1 mouse cellular context compared by ENCODE assay signal in genomic region chr7:98341475-98341874, GRCm38 (mm10).
TF ChIP-seq lines count a peak whose summit lies in the region.

No protein-coding gene starts in this region.

TF ChIP-seq in CH12.LX, 34 proteins besides CTCF, POLR2A, EP300 and RAD21 (continued from another document):
- TF ChIP-seq ZC3H11A (IDR thresholded peaks at IDR 0.05; ENCODE audit: low read depth, low read length) (0 out of 2 replicates have a peak, but pooled peaks have one; percentile 6), NELFE (IDR thresholded peaks at IDR 0.05; ENCODE audit: low read depth, low read length) (peak; percentile 25; the same call in 1 of the 2 replicates), JUN (IDR thresholded peaks at IDR 0.05; ENCODE audit: insufficient read depth, low read depth, low read length) (no peak), MXI1 (IDR thresholded peaks at IDR 0.05; ENCODE audit: low read depth, low read length) (no peak), BHLHE40 (IDR thresholded peaks at IDR 0.05; ENCODE audit: low read depth, low read length) (no peak), TBP (conservative IDR thresholded peaks at IDR 0.05; ENCODE audit: low read depth, low read length) (peak; percentile 58; the same call in 1 of the 2 replicates), USF1 (IDR thresholded peaks at IDR 0.05; ENCODE audit: low read depth, low read length) (no peak), MAFK (IDR thresholded peaks at IDR 0.05; ENCODE audit: insufficient replicate concordance, low read length) (no peak), MEF2A (IDR thresholded peaks at IDR 0.05; ENCODE audit: borderline replicate concordance, low read depth, low read length) (no peak), IRF4 (IDR thresholded peaks at IDR 0.05; ENCODE audit: low read depth, low read length) (peak; percentile 24; the same call in 1 of the 2 replicates), RCOR1 (conservative IDR thresholded peaks at IDR 0.05; ENCODE audit: low read depth, low read length) (no peak), ZMIZ1 (IDR thresholded peaks at IDR 0.05; ENCODE audit: low read depth, low read length) (no peak), HCFC1 (IDR thresholded peaks at IDR 0.05; ENCODE audit: low read depth, low read length) (peak; percentile 58), CHD1 (IDR thresholded peaks at IDR 0.05; ENCODE audit: low read depth, low read length) (no peak), ELF1 (IDR thresholded peaks at IDR 0.05; ENCODE audit: low read depth, low read length) (peak; percentile 93), POLR2AphosphoS2 (IDR thresholded peaks at IDR 0.05; ENCODE audit: low read depth, low read length) (no peak), SMC3 (IDR thresholded peaks at IDR 0.05; ENCODE audit: low read depth, low read length) (peak; percentile 81), JUND (conservative IDR thresholded peaks at IDR 0.05; ENCODE audit: low read depth, low read length) (no peak), TCF12 (IDR thresholded peaks at IDR 0.05; ENCODE audit: low read depth, low read length) (no peak), PAX5 (IDR thresholded peaks at IDR 0.05; ENCODE audit: low read length) (no peak), CHD2 (IDR thresholded peaks at IDR 0.05; ENCODE audit: low read length) (no peak), MYC (IDR thresholded peaks at IDR 0.05; ENCODE audit: low read depth, low read length) (no peak), E2F4 (IDR thresholded peaks at IDR 0.05; ENCODE audit: insufficient replicate concordance, low read depth, low read length) (no peak), UBTF (IDR thresholded peaks at IDR 0.05; ENCODE audit: low read depth, low read length) (no peak), USF2 (conservative IDR thresholded peaks at IDR 0.05; ENCODE audit: low read depth, low read length) (no peak), NRF1 (IDR thresholded peaks at IDR 0.05; ENCODE audit: low read depth, low read length) (no peak), KAT2A (IDR thresholded peaks at IDR 0.05; ENCODE audit: insufficient replicate concordance, low read length) (no peak), SIN3A (IDR thresholded peaks at IDR 0.05; ENCODE audit: low read length) (no peak), GABPA (IDR thresholded peaks at IDR 0.05; ENCODE audit: insufficient replicate concordance, low read depth, low read length) (no peak)
